Mouse (Mus musculus): ENCODE data around the gene Azin2. TPM values are rescaled to one million over a fixed set of nuclear protein-coding genes. Genes with fewer than 3 reads are reported as not detected.
A peak's percentile ranks its signal among the peaks of the same experiment; 100 is the strongest.

Gene Azin2
- total and polyA plus RNA-seq, 3 experiments = 0.39 to 2.3 TPM; not detected in 1

DNA sequence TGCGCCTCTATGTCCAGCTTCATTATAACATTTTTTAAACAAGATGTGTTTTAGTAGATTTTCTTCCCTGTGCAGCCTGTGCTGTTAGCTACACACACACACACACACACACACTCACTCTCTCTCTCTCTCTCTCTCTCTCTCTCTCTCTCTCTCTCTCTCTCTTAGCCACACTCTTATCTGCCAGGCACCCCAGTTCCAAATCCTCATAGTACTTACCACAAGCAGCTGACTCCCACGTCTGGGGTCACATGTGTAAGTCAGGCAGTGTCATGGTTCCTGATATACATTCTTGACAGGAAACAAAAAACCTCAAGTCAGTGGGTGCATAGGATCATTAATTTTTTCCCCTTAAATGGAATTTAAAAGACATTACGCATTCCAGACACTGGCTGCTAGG lies 46.4 kb upstream of the Azin2 start (continued):
- TF ChIP-seq ETS1 (IDR thresholded peaks at IDR 0.05; ENCODE audit: low read depth, low read length) = peak; percentile 100
- TF ChIP-seq KAT2A (conservative IDR thresholded peaks at IDR 0.05; ENCODE audit: low read depth, low read length) = 0 out of 2 replicates have a peak, but pooled peaks have one; percentile 30
- TF ChIP-seq SMC3 (IDR thresholded peaks at IDR 0.05; ENCODE audit: low read depth, low read length) = peak; percentile 15; the same call in 1 of the 2 replicates
- peak; percentile 67 for TF ChIP-seq HCFC1 (IDR thresholded peaks at IDR 0.05; ENCODE audit: low read depth, low read length)
- TF ChIP-seq TAL1 (IDR thresholded peaks at IDR 0.05; ENCODE audit: low read length) = peak; percentile 72
- TF ChIP-seq BHLHE40 (IDR thresholded peaks at IDR 0.05; ENCODE audit: borderline replicate concordance, low read depth, low read length) = peak; percentile 90
- 0 out of 2 replicates have a peak, but pooled peaks have one; percentile 80 for TF ChIP-seq CHD1 (IDR thresholded peaks at IDR 0.05; ENCODE audit: low read depth, low read length)
- no peak for TF ChIP-seq CTCF (IDR thresholded peaks at IDR 0.05 in 2 of 3, conservative IDR thresholded peaks at IDR 0.05 in 1 of 3; ENCODE audit: control insufficient read depth in 1 of 3, insufficient read depth in 1 of 3, low read depth in 2 of 3, low read length in 3 of 3, poor library complexity in 1 of 3, severe bottlenecking in 1 of 3)
- TF ChIP-seq CHD2 (IDR thresholded peaks at IDR 0.05; ENCODE audit: low read length) = peak; percentile 24; the same call in 1 of the 2 replicates
- TF ChIP-seq ZMIZ1 (IDR thresholded peaks at IDR 0.05; ENCODE audit: low read depth, low read length) = no peak
- TF ChIP-seq TCF12 (IDR thresholded peaks at IDR 0.05; ENCODE audit: low read depth, low read length) = peak; percentile 91
- TF ChIP-seq TBP (IDR thresholded peaks at IDR 0.05; ENCODE audit: low read depth, low read length) = no peak
- TF ChIP-seq UBTF (IDR thresholded peaks at IDR 0.05; ENCODE audit: borderline replicate concordance, insufficient read depth, low read depth, low read length) = no peak
- TF ChIP-seq RAD21 (IDR thresholded peaks at IDR 0.05; ENCODE audit: low read depth, low read length) = no peak; the same call in 1 of the 2 replicates
- TF ChIP-seq MAFK (IDR thresholded peaks at IDR 0.05; ENCODE audit: borderline replicate concordance, low read depth, low read length) = no peak; the same call in 1 of the 2 replicates
- TF ChIP-seq ZC3H11A (IDR thresholded peaks at IDR 0.05; ENCODE audit: low read depth, low read length) = no peak
- peak; percentile 90 for TF ChIP-seq USF1 (IDR thresholded peaks at IDR 0.05; ENCODE audit: low read depth, low read length)
- no peak for TF ChIP-seq MYC (IDR thresholded peaks at IDR 0.05; ENCODE audit: low read depth, low read length)
- TF ChIP-seq MAX (IDR thresholded peaks at IDR 0.05; ENCODE audit: low read length) = peak; percentile 72
- TF ChIP-seq POLR2AphosphoS2 (IDR thresholded peaks at IDR 0.05; ENCODE audit: low read length) = 0 out of 2 replicates have a peak, but pooled peaks have one; percentile 25
- TF ChIP-seq ZNF384 (IDR thresholded peaks at IDR 0.05; ENCODE audit: low read depth, low read length) = peak; percentile 79
- no peak for TF ChIP-seq NELFE (IDR thresholded peaks at IDR 0.05; ENCODE audit: low read depth, low read length)

DNA sequence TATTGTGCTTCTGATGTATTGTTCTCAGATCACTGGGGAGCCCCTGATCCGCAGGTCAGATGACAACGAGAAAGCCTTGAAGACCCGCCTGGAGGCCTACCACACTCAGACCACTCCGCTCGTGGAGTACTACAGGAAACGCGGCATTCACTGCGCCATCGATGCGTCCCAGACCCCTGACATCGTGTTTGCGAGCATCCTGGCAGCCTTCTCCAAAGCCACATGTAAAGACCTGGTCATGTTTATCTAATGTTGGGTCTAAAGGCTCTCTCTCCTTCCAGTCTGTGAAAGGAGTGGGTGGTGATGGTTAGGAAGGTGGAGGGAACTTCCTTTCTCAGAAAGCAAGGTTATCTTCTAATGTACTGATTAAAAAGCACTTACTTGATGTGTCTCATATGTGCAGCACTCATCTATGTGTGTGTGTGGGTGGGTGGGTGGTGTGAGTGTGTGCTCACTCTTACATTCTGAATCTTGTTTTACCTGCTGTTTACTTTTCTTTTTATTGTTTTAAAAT lies 45.8 kb upstream of the Azin2 start:
- peak overlapping the region; percentile 85 for H3K27ac ChIP-seq (ENCODE audit: control insufficient read depth, low read depth, low read length)
- no peak overlapping the region for H3K4me3 ChIP-seq (ENCODE audit: control insufficient read depth in 1 of 2, insufficient read depth in 1 of 2, low read depth in 2 of 2, low read length in 2 of 2)

More for the DNA sequence above, 45.8 kb upstream of the Azin2 start:
- no peak for TF ChIP-seq USF2 (IDR thresholded peaks at IDR 0.05; ENCODE audit: borderline replicate concordance in 1 of 2, insufficient read depth in 1 of 2, low read depth in 1 of 2, low read length in 2 of 2)
- 0 out of 2 replicates have a peak, but pooled peaks have one; percentile 18 for TF ChIP-seq MAX (IDR thresholded peaks at IDR 0.05; ENCODE audit: low read length)
- peak; percentile 35; the same call in 1 of the 2 replicates for TF ChIP-seq GATA1 (IDR thresholded peaks at IDR 0.05; ENCODE audit: low read depth, low read length)
- no peak for TF ChIP-seq BHLHE40 (IDR thresholded peaks at IDR 0.05; ENCODE audit: borderline replicate concordance, low read depth, low read length)
- TF ChIP-seq RCOR1 (IDR thresholded peaks at IDR 0.05; ENCODE audit: low read depth, low read length) = peak; percentile 64; the same call in 1 of the 2 replicates
- no peak for TF ChIP-seq MEF2A (IDR thresholded peaks at IDR 0.05; ENCODE audit: extremely low read depth, insufficient replicate concordance, low read depth, low read length, poor library complexity, severe bottlenecking)
- TF ChIP-seq MYB (IDR thresholded peaks at IDR 0.05; ENCODE audit: low read depth, low read length) = no peak
- TF ChIP-seq EP300 (IDR thresholded peaks at IDR 0.05; ENCODE audit: low read depth in 1 of 2, low read length in 2 of 2) = peak in 1 of 2 experiments; percentile 58; a peak in 3 of 4 replicates
- 0 out of 2 replicates have a peak, but pooled peaks have one; percentile 12 for TF ChIP-seq ETS1 (IDR thresholded peaks at IDR 0.05; ENCODE audit: low read depth, low read length)
- TF ChIP-seq MYC (IDR thresholded peaks at IDR 0.05; ENCODE audit: low read depth, low read length) = 0 out of 2 replicates have a peak, but pooled peaks have one; percentile 48
- Histone ChIP-seq H3K4me1 (ENCODE audit: control insufficient read depth in 1 of 2, insufficient read depth in 2 of 2, low read length in 2 of 2) (peaks cover 21 to 52% of the 10 kb centered on the region in 2 experiments), H3K9me3 (replicated peaks; ENCODE audit: insufficient read depth, low read length) (no peaks in the 10 kb centered on the region), H3K36me3 (ENCODE audit: control insufficient read depth in 1 of 2, insufficient read depth in 2 of 2, low read length in 2 of 2) (peaks cover 28 to 57% of the 10 kb centered on the region in 2 experiments), H3K79me2 (ENCODE audit: control insufficient read depth, insufficient read depth, low read length, poor library complexity) (0 out of 2 replicates have a peak, but pooled peaks cover 2% of the 10 kb centered on the region), H3K9ac (ENCODE audit: control insufficient read depth, low read depth, low read length, poor library complexity, severe bottlenecking) (no peak overlapping the region), H3K27me3 (ENCODE audit: control insufficient read depth in 1 of 2, insufficient read depth in 2 of 2, low read length in 2 of 2) (no peaks in the 10 kb centered on the region)
- DNase-seq (ENCODE audit: low read depth, low spot score) = peak; percentile 46

Measured in MEL (cell line).